Mouse (Mus musculus) forebrain, embryonic 13.5 days (tissue): ENCODE results near the gene Fam169b. TPM values are rescaled to one million over a fixed set of nuclear protein-coding genes. Genes with fewer than 3 reads are reported as not detected.

ENCODE experiments used
- ATAC-seq: fragments of 200-750 bp; cut with Nextera tagmentation; 2 replicates; pipeline ENCODE4 v1.8.0; 2017
- H3K27ac ChIP-seq: fragments of 300-500 bp; sonication (generic); 2 replicates; pipeline ENCODE4 v1.5.1; 2015; ENCODE audit warnings: inconsistent platforms, mild to moderate bottlenecking, moderate library complexity
- H3K27me3 ChIP-seq: fragments of 300-500 bp; sonication (generic); 2 replicates; pipeline ENCODE4 v1.6.1; 2015; ENCODE audit warnings: mild to moderate bottlenecking, inconsistent platforms
- H3K36me3 ChIP-seq: fragments of 300-500 bp; sonication (generic); 2 replicates; pipeline ENCODE4 v1.6.1; 2015; ENCODE audit warnings: mild to moderate bottlenecking, inconsistent platforms; ENCODE audit not compliant: poor library complexity, severe bottlenecking
- H3K4me1 ChIP-seq: fragments of 300-500 bp; sonication (generic); 2 replicates; pipeline ENCODE4 v1.6.1; 2015; ENCODE audit warnings: inconsistent platforms
- H3K4me2 ChIP-seq: fragments of 300-500 bp; sonication (generic); 2 replicates; pipeline ENCODE4 v1.6.1; 2015; ENCODE audit warnings: inconsistent platforms, mild to moderate bottlenecking, moderate library complexity
- H3K4me3 ChIP-seq: fragments of 300-500 bp; sonication (generic); 2 replicates; pipeline ENCODE4 v1.5.1; 2015; ENCODE audit warnings: mild to moderate bottlenecking, inconsistent platforms
- H3K9ac ChIP-seq: fragments of 300-500 bp; sonication (generic); 2 replicates; pipeline ENCODE4 v1.6.1; 2015; ENCODE audit warnings: mild to moderate bottlenecking, inconsistent platforms
- H3K9me3 ChIP-seq: fragments of 300-500 bp; sonication (generic); replicated peaks from 2 replicates; pipeline ENCODE4 v1.6.1; 2016; ENCODE audit warnings: inconsistent platforms
- WGBS: fragments of 180-500 bp; shearing (Covaris S2); methylation state at CpG from one replicate; pipeline ENCODE4 v1.1.7; 2015; 5-methylcytosine and 5-hydroxymethylcytosine counted together
- polyA plus RNA-seq: library from polyadenylated mRNA; unstranded; fragments of >200 nt; fragmentation: Nextera tagmentation; extraction: Ambion mirVana; gene quantifications from 2 replicates; pipeline ENCODE4 v1.2.1, GENCODE M21; 2015

The Fam169b gene
- polyA plus RNA-seq, 1 experiment from 2014 or later, result not detected

DNA sequence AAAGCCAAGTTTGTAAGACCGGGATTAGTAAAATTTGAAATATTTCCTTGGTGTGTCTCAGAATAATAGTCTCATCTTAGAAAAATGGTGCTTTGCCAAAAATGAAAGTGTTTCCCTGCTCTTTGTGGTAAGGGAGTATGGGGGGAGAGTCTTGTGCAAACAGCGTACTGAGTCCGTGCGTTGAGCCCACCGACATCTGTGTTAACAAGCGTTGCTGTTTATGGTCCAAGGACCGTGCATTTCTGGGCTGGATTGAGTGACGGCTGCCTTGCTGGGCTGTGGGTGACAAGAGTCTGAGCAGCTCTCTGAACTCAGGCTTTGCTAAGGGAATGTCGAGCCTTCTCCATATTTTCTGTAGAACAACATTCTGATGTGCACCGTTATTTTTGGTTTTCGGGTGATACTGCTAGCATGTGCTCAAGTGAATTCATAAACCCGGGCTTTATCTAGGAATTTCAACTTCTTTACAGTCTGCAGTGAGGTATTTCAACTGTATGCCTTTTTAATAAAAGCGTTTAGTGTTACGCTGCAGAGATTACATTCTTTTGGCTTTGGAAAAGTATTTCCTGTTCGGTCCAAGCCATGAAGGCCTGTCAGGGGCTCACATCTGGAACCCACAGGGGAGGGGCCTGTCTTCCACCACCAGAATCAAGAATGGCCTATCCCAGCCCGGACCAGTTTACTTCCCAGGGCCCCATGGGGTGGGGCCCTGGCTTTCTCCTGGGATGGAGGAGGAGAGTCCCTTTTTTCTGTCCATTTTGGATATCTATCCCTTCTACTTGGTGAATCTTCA, 20.6 kb downstream of the Fam169b start:
- no peak overlapping the region for H3K27ac ChIP-seq
- 76% methylated on average over 16 of the region's 16 CpGs for WGBS
- H3K36me3 ChIP-seq, result no peaks in the 10 kb centered on the region
- H3K4me1 ChIP-seq, result no peaks in the 10 kb centered on the region
- no peak overlapping the region for H3K9ac ChIP-seq
- H3K4me2 ChIP-seq, result no peak overlapping the region
- ATAC-seq, result no peak
- H3K4me3 ChIP-seq, result no peak overlapping the region
- no peaks in the 10 kb centered on the region for H3K27me3 ChIP-seq
- H3K9me3 ChIP-seq, result no peaks in the 10 kb centered on the region

- Histone ChIP-seq H3K36me3 (no peaks in the 10 kb centered on the region), H3K27ac (no peak overlapping the region), H3K4me3 (no peak overlapping the region), H3K27me3 (no peaks in the 10 kb centered on the region), H3K4me1 (no peaks in the 10 kb centered on the region), H3K4me2 (no peak overlapping the region), H3K9me3 (no peaks in the 10 kb centered on the region), H3K9ac (no peak overlapping the region)
- WGBS, result 92% methylated on average over 5 of the region's 5 CpGs
- no peak for ATAC-seq
Observed at GRCm38 (mm10) chr7:68296487-68296886, 22.8 kb downstream of the Fam169b start.

DNA sequence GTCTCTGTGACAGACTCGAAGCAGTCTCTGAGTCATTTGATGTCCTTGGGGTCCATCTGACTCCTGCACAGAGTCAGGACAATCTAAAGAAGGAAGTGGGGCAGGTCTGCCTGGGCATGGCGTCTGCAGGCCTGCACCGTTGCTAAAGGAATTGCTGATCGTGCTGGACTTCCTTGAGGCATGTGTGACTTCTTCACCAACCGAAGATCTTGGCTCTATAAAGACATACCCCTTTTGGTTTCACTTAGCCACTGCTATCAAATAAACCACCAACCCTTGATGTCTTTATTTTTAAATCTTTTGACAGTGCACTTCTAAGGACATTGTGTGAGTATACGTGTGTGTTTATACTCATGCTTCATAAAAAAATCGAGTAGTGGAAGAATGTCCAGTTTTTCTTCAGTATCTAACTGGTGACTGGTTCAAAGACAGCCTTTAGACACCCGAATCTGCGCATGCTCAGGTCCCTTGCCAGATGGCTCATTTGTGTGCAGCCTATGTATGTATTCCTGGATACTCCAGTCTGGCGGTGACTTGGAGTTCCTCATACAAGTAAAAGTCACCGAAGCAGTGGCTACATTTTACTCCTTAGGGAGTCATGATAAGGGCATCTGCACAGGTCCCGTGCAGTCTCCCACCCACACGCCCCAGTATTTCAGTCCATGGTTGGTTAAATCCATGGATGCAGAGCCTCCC, 24.9 kb downstream of the Fam169b start:
- Histone ChIP-seq H3K4me3 (no peak overlapping the region), H3K4me2 (no peak overlapping the region), H3K27ac (no peak overlapping the region), H3K4me1 (no peaks in the 10 kb centered on the region; the same call in 1 of the 2 replicates), H3K27me3 (no peaks in the 10 kb centered on the region), H3K9me3 (no peaks in the 10 kb centered on the region), H3K36me3 (no peaks in the 10 kb centered on the region), H3K9ac (no peak overlapping the region)
- ATAC-seq, result no peak
- 90% methylated on average over 13 of the region's 13 CpGs for WGBS

- ATAC-seq, result no peak
- Histone ChIP-seq H3K4me1 (no peaks in the 10 kb centered on the region; the same call in 1 of the 2 replicates), H3K9ac (no peak overlapping the region), H3K4me2 (no peak overlapping the region), H3K36me3 (no peaks in the 10 kb centered on the region), H3K9me3 (no peaks in the 10 kb centered on the region), H3K27me3 (no peaks in the 10 kb centered on the region), H3K27ac (no peak overlapping the region), H3K4me3 (no peak overlapping the region)
- 84% methylated on average over 7 of the region's 7 CpGs for WGBS
Observed at GRCm38 (mm10) chr7:68301160-68301559, 27.5 kb downstream of the Fam169b start.

- H3K9me3 ChIP-seq, result no peaks in the 10 kb centered on the region
- no peak overlapping the region for H3K4me3 ChIP-seq
- no peak overlapping the region for H3K9ac ChIP-seq
- peak; percentile 86 for ATAC-seq
- 35% methylated on average over 18 of the region's 18 CpGs for WGBS
- 0 out of 2 replicates have a peak, but pooled peaks cover 3% of the 10 kb centered on the region for H3K27me3 ChIP-seq
- H3K4me1 ChIP-seq, result no peaks in the 10 kb centered on the region; the same call in 1 of the 2 replicates
- no peak overlapping the region for H3K27ac ChIP-seq
- H3K4me2 ChIP-seq, result peak overlapping the region; percentile 25; the same call in 1 of the 2 replicates
- no peaks in the 10 kb centered on the region for H3K36me3 ChIP-seq
Observed at GRCm38 (mm10) chr7:68302586-68303433, 29.2 kb downstream of the Fam169b start.

DNA sequence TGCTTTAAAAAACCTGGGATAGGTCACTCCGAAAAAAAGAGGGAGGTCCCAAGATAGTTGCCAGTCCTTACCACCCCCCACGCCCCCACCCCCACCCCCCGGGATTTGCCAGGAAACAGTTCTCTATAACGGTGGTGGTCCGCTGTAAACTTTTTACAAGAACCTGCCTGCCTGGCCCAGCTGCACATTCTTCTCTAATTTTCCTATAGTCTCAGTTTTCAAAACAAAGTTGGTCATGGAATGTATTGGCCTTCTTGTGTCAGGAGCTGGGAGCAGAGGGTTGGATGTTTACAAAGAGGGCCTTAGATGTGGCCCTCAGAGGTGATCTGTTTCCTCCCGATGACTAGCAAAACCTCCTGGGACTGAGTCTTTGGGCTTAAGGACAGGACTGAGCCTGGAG, 30.0 kb downstream of the Fam169b start:
- ATAC-seq, result no peak
- H3K27me3 ChIP-seq, result 0 out of 2 replicates have a peak, but pooled peaks cover 3% of the 10 kb centered on the region
- 75% methylated on average over 6 of the region's 6 CpGs for WGBS
- no peaks in the 10 kb centered on the region; the same call in 1 of the 2 replicates for H3K4me1 ChIP-seq
- H3K9ac ChIP-seq, result no peak overlapping the region
- no peaks in the 10 kb centered on the region for H3K9me3 ChIP-seq
- no peaks in the 10 kb centered on the region for H3K36me3 ChIP-seq
- H3K27ac ChIP-seq, result no peak overlapping the region
- no peak overlapping the region for H3K4me2 ChIP-seq
- H3K4me3 ChIP-seq, result no peak overlapping the region

GRCm38 (mm10) chr7:68305781-68306575, 32.3 kb downstream of the Fam169b start:
- 0 out of 2 replicates have a peak, but pooled peaks cover 3% of the 10 kb centered on the region for H3K27me3 ChIP-seq
- H3K36me3 ChIP-seq, result no peaks in the 10 kb centered on the region
- H3K4me1 ChIP-seq, result no peaks in the 10 kb centered on the region; the same call in 1 of the 2 replicates
- H3K4me3 ChIP-seq, result no peak overlapping the region
- no peak overlapping the region for H3K27ac ChIP-seq
- H3K4me2 ChIP-seq, result no peak overlapping the region
- H3K9ac ChIP-seq, result no peak overlapping the region
- no peak for ATAC-seq
- no peaks in the 10 kb centered on the region for H3K9me3 ChIP-seq
- 54% methylated on average over 11 of the region's 11 CpGs for WGBS

- no peak for ATAC-seq
- H3K27ac ChIP-seq, result no peak overlapping the region
- 97% methylated on average over 8 of the region's 8 CpGs for WGBS
- no peaks in the 10 kb centered on the region; the same call in 1 of the 2 replicates for H3K4me1 ChIP-seq
- H3K27me3 ChIP-seq, result 0 out of 2 replicates have a peak, but pooled peaks cover 3% of the 10 kb centered on the region
- no peaks in the 10 kb centered on the region for H3K36me3 ChIP-seq
- H3K4me2 ChIP-seq, result no peak overlapping the region
- H3K9me3 ChIP-seq, result no peaks in the 10 kb centered on the region
- no peak overlapping the region for H3K4me3 ChIP-seq
- H3K9ac ChIP-seq, result no peak overlapping the region
Observed at GRCm38 (mm10) chr7:68306756-68307155, 33.1 kb downstream of the Fam169b start.

- H3K36me3 ChIP-seq, result no peaks in the 10 kb centered on the region
- H3K27ac ChIP-seq, result no peak overlapping the region
- no peak overlapping the region for H3K4me2 ChIP-seq
- WGBS, result 89% methylated on average over 6 of the region's 6 CpGs
- no peak for ATAC-seq
- H3K27me3 ChIP-seq, result 0 out of 2 replicates have a peak, but pooled peaks cover 3% of the 10 kb centered on the region
- no peaks in the 10 kb centered on the region for H3K9me3 ChIP-seq
- H3K9ac ChIP-seq, result no peak overlapping the region
- H3K4me1 ChIP-seq, result no peaks in the 10 kb centered on the region
- H3K4me3 ChIP-seq, result no peak overlapping the region
Observed at GRCm38 (mm10) chr7:68311469-68311868, 37.8 kb downstream of the Fam169b start.

- Histone ChIP-seq H3K9ac (no peak overlapping the region), H3K4me1 (no peaks in the 10 kb centered on the region), H3K27ac (no peak overlapping the region), H3K27me3 (0 out of 2 replicates have a peak, but pooled peaks cover 3% of the 10 kb centered on the region), H3K36me3 (no peaks in the 10 kb centered on the region), H3K4me2 (no peak overlapping the region), H3K4me3 (no peak overlapping the region), H3K9me3 (no peaks in the 10 kb centered on the region)
- 86% methylated on average over 5 of the region's 5 CpGs for WGBS
- no peak for ATAC-seq
Observed at GRCm38 (mm10) chr7:68312395-68312794, 38.8 kb downstream of the Fam169b start.
